Mouse (Mus musculus) ES-E14 (cell line): ENCODE data around the gene Hand2. TPM values are rescaled to one million over a fixed set of nuclear protein-coding genes. Genes with fewer than 3 reads are reported as not detected.
A peak's percentile ranks its signal among the peaks of the same experiment; 100 is the strongest.

Experiments used
- DNase-seq: peaks from one replicate; pipeline ENCODE4 v3.0.0-alpha.2; 2013; ENCODE audit warnings: low read depth, low spot score
- H3K27ac ChIP-seq: 2 replicates; pipeline ENCODE4 v1.5.1; 2012; ENCODE audit warnings: low read depth, mild to moderate bottlenecking, low read length, moderate library complexity, mixed read lengths; ENCODE audit not compliant: poor library complexity, insufficient read depth, severe bottlenecking
- H3K36me3 ChIP-seq: 2 replicates; pipeline ENCODE4 v1.6.1; 2012; ENCODE audit warnings: mild to moderate bottlenecking, low read length, moderate library complexity, mixed read lengths; ENCODE audit not compliant: control insufficient read depth, poor library complexity, insufficient read depth, severe bottlenecking
- H3K4me1 ChIP-seq, 2 experiments: fragments of 150-350 bp in 1 of 2; sonication (generic) in 1 of 2; 2 replicates each; pipeline ENCODE4 v1.6.1; 2012; ENCODE audit warnings: low read length in 2 of 2, mild to moderate bottlenecking in 1 of 2, mixed read lengths in 1 of 2; ENCODE audit not compliant: control insufficient read depth in 2 of 2, insufficient read depth in 2 of 2, poor library complexity in 1 of 2
- H3K4me3 ChIP-seq, 2 experiments: fragments of 150-350 bp in 1 of 2; sonication (generic) in 1 of 2; 2 replicates each; pipeline ENCODE4 v1.5.1; 2012; ENCODE audit warnings: low read length in 2 of 2, low read depth in 1 of 2, mild to moderate bottlenecking in 1 of 2, mixed read lengths in 1 of 2; ENCODE audit not compliant: insufficient read depth in 1 of 2, poor library complexity in 1 of 2, severe bottlenecking in 1 of 2
- H3K9ac ChIP-seq: 2 replicates; pipeline ENCODE4 v1.6.1; 2012; ENCODE audit warnings: low read depth, mild to moderate bottlenecking, low read length, mixed read lengths; ENCODE audit not compliant: poor library complexity, insufficient read depth, severe bottlenecking
- H3K9me3 ChIP-seq: fragments of 150-350 bp; sonication (generic); 2 replicates; pipeline ENCODE4 v1.6.1; 2012; ENCODE audit warnings: low read depth, mild to moderate bottlenecking, low read length; ENCODE audit not compliant: control insufficient read depth, insufficient read depth
- CHD2 ChIP-seq: IDR thresholded peaks from 2 replicates; pipeline ENCODE4 v1.6.1; 2014; ENCODE audit warnings: mild to moderate bottlenecking, low read depth, low read length, inconsistent platforms
- HCFC1 ChIP-seq: IDR thresholded peaks from 2 replicates; pipeline ENCODE4 v1.6.1; 2012; ENCODE audit warnings: low read length, inconsistent platforms, borderline replicate concordance; ENCODE audit not compliant: insufficient read depth
- MAFK ChIP-seq: IDR thresholded peaks from 2 replicates; pipeline ENCODE4 v1.6.1; 2014; ENCODE audit warnings: mild to moderate bottlenecking, low read depth, low read length, inconsistent platforms; ENCODE audit not compliant: insufficient read depth
- ZC3H11A ChIP-seq: IDR thresholded peaks from 2 replicates; pipeline ENCODE4 v1.6.1; 2012; ENCODE audit warnings: low read depth, mild to moderate bottlenecking, inconsistent platforms, low read length, borderline replicate concordance
- ZNF384 ChIP-seq: IDR thresholded peaks from 2 replicates; pipeline ENCODE4 v1.6.1; 2012; ENCODE audit warnings: low read depth, low read length, inconsistent platforms
- in situ Hi-C, 2 experiments: fragments of 600-800 bp; cut with MboI; formaldehyde crosslinking; loops; one replicate each; pipeline ENCODE4 v1.15.1; 2025; ENCODE audit warnings: low sequenced_read_pairs in 2 of 2, inconsistent platforms in 1 of 2; ENCODE audit not compliant: unreplicated experiment in 2 of 2
- total RNA-seq: library from RNA; depleted of rRNA; stranded (reverse); fragments of 300-350 nt; gene quantifications from 2 replicates; pipeline ENCODE4 v1.2.3, GENCODE M21; 2012

Hand2 gene
- total RNA-seq, 1 experiment = 0.18 TPM

DNA sequence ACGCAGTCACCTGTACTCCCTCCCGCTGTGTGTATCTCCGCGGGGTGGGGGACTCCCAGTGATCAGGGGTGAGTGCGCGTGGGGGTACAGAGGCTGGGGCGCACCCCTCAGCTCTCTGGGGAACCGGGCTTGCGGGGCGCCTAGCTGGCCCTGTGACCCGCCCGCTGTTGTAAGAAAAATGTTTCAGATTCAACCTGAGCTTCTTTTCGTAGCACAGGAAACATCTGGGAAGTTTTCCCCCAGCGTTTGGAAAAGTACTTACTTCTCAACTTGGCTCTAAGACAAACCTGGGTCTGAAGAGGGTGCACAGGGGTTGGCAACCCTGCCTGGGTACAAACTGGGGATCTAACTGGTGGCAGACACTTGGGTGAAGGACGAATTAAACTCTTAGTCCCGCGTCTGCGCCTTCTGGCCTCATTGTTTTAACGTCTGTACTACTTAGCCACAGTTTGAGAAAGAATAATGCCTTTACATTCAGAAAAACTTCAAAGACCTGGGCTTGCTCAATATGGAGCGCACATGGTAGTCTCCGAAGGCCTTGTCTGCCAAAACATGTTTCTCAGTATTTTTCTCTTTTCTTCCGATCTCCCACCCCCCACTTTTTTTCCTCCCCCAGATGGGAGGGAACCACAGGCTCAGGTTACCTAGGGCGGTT is 28.2 kb downstream of the Hand2 start:
- H3K36me3 ChIP-seq = no peaks in the 10 kb centered on the region
- TF ChIP-seq HCFC1 = no peak
- TF ChIP-seq ZC3H11A = no peak
- no peak for TF ChIP-seq CHD2
- no peak for TF ChIP-seq MAFK
- no peak for TF ChIP-seq ZNF384
- no peak overlapping the region for H3K27ac ChIP-seq
- H3K4me1 ChIP-seq = peaks cover 0 to 2% of the 10 kb centered on the region in 2 experiments; a peak in 1 of 4 replicates
- in situ Hi-C loops = no loop called here
- no peak for DNase-seq
- H3K9me3 ChIP-seq = no peaks in the 10 kb centered on the region
- no peak overlapping the region for H3K4me3 ChIP-seq
- H3K9ac ChIP-seq = no peak overlapping the region

- no peak for TF ChIP-seq HCFC1
- TF ChIP-seq ZC3H11A = no peak
- TF ChIP-seq MAFK = no peak
- TF ChIP-seq ZNF384 = no peak
- TF ChIP-seq CHD2 = no peak
- Histone ChIP-seq H3K9ac (no peak overlapping the region), H3K4me1 (peaks cover 0 to 2% of the 10 kb centered on the region in 2 experiments; a peak in 1 of 4 replicates)
Measured at GRCm38 (mm10) chr8:57351861-57352260, 31.1 kb downstream of the Hand2 start.

DNA sequence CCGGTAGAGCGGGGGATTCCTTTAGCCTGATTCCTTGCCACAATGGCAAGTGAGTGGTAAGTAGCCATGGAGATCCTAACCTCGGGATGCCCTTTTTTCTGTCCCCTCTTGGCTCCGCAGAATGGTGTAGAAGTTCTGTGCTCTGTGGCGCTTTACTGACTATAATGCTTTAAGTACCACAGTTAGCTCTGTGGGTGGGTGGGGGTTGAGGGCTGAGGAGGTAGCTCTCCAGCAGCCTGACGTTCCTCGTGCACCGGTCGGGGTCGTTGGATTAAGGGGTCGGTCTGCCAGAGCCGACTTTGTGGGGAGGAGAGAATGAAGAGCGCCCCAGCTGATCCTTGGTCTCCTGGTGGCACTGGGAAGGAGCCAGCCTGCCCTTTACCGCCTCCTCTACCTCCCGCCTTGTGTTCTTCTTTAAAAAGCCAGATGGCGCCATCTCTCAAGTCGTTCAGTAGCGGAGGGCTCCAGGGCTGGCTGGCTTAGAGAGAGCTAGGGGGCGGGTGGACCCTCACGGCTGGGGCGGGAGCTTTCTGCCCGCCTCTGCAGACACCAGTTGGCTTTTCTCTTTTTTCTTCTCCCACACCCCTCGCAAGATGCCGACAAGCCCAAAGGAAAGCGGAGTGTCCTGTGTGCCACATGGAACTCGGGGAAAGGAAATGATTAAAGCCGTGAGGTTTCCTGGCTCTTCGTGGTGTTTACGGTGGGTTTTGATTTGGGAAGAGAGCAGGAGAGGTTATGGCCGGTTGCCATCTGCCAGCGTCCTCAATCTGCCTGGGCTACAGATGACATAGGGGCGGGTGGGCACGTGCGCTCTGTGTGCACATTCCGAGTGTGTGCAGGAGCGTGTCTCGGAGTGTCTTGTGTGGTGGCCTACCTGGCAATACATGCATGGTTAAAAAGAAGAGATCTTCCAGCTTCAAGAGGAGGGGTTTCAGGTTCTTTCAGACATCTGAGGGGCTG is 32.8 kb downstream of the Hand2 start:
- Histone ChIP-seq H3K36me3 (no peaks in the 10 kb centered on the region), H3K4me3 (peak overlapping the region; percentile 27 to 45; a peak in 3 of 4 replicates), H3K9ac (peak overlapping the region; percentile 43), H3K4me1 (peaks cover 0 to 2% of the 10 kb centered on the region in 2 experiments; a peak in 1 of 4 replicates), H3K9me3 (no peaks in the 10 kb centered on the region), H3K27ac (no peak overlapping the region)
- peak; percentile 56 for DNase-seq
- TF ChIP-seq CHD2 (no peak), HCFC1 (no peak), MAFK (no peak), ZNF384 (no peak), ZC3H11A (no peak)
- in situ Hi-C loops = no loop called here

More at GRCm38 (mm10) chr8:57351861-57352260, 31.1 kb downstream of the Hand2 start:
- H3K9me3 ChIP-seq = no peaks in the 10 kb centered on the region
- in situ Hi-C loops = no loop called here
- no peak overlapping the region for H3K27ac ChIP-seq
- no peaks in the 10 kb centered on the region for H3K36me3 ChIP-seq
- no peak overlapping the region for H3K4me3 ChIP-seq
- DNase-seq = no peak

- DNase-seq = no peak
- in situ Hi-C loops = no loop called here
- no peaks in the 10 kb centered on the region for H3K36me3 ChIP-seq
- H3K27ac ChIP-seq = no peak overlapping the region
- no peak overlapping the region for H3K4me3 ChIP-seq
- H3K4me1 ChIP-seq = peaks cover 0 to 2% of the 10 kb centered on the region in 2 experiments; a peak in 1 of 4 replicates
- H3K9me3 ChIP-seq = no peaks in the 10 kb centered on the region
- H3K9ac ChIP-seq = no peak overlapping the region
- no peak for TF ChIP-seq CHD2
- no peak for TF ChIP-seq ZNF384
- no peak for TF ChIP-seq ZC3H11A
- no peak for TF ChIP-seq HCFC1
- no peak for TF ChIP-seq MAFK
Measured at GRCm38 (mm10) chr8:57354876-57355275, 34.1 kb downstream of the Hand2 start.
